Mouse (Mus musculus) thymus, adult 2 months (tissue): ENCODE data around the gene Tex26.

Experiments
- CTCF ChIP-seq: fragments of 200-500 bp; IDR thresholded peaks from 2 replicates; pipeline ENCODE4 v1.5.1; 2012; ENCODE audit warnings: mild to moderate bottlenecking, control low read depth, low read length, moderate library complexity, borderline replicate concordance; ENCODE audit not compliant: control insufficient read depth, poor library complexity, insufficient read depth; ENCODE audit errors: extremely low read depth
- POLR2A ChIP-seq: fragments of 200-500 bp; IDR thresholded peaks from 2 replicates; pipeline ENCODE4 v1.6.1; 2012; ENCODE audit warnings: mild to moderate bottlenecking, low read length, control low read depth, moderate library complexity; ENCODE audit not compliant: control insufficient read depth, poor library complexity, insufficient read depth; ENCODE audit errors: extremely low read depth

GRCm38 (mm10) chr5:149439531-149440179 is at the start of gene Tex26:
- TF ChIP-seq CTCF (peak; percentile 48; the same call in 1 of the 2 replicates), POLR2A (0 out of 2 replicates have a peak, but pooled peaks have one; percentile 18)
